Mouse (Mus musculus) C2C12 (cell line): ENCODE measurements around the gene Aldh9a1. TPM values are rescaled to one million over a fixed set of nuclear protein-coding genes. Genes with fewer than 3 reads are reported as not detected.

Source experiments
- H3K27me3 ChIP-seq: one replicate; pipeline ENCODE4 v1.6.1; 2011; ENCODE audit not compliant: control insufficient read depth, insufficient read depth, insufficient read length
- H3K36me3 ChIP-seq: one replicate; pipeline ENCODE4 v1.6.1; 2011; ENCODE audit not compliant: control insufficient read depth, insufficient read depth
- H3K4me3 ChIP-seq: one replicate; pipeline ENCODE4 v1.5.1; 2011; ENCODE audit warnings: mild to moderate bottlenecking, control low read depth; ENCODE audit not compliant: poor library complexity, insufficient read depth, severe bottlenecking
- H3K79me2 ChIP-seq: one replicate; pipeline ENCODE4 v1.6.1; 2011; ENCODE audit not compliant: control insufficient read depth, insufficient read depth
- H3K79me3 ChIP-seq: one replicate; pipeline ENCODE4 v1.6.1; 2011; ENCODE audit warnings: low read depth, control low read depth
- H3ac ChIP-seq: one replicate; pipeline ENCODE3; 2011; ENCODE audit warnings: low read depth; ENCODE audit not compliant: control insufficient read depth, insufficient read length
- CEBPB ChIP-seq: IDR thresholded peaks from one replicate; pipeline ENCODE4 v1.6.1; 2011; ENCODE audit warnings: low read depth, mild to moderate bottlenecking, control low read depth, moderate library complexity
- CTCF ChIP-seq: IDR thresholded peaks from one replicate; pipeline ENCODE4 v1.5.1; 2011; ENCODE audit not compliant: control insufficient read depth, insufficient read depth, insufficient read length
- FOSL1 ChIP-seq: IDR thresholded peaks from one replicate; pipeline ENCODE4 v1.8.0; 2011; ENCODE audit warnings: mild to moderate bottlenecking, low read length; ENCODE audit not compliant: poor library complexity, insufficient read depth, severe bottlenecking
- MAX ChIP-seq: IDR thresholded peaks from one replicate; pipeline ENCODE4 v1.6.1; 2011; ENCODE audit warnings: mild to moderate bottlenecking, control low read depth
- MYOD1 ChIP-seq: IDR thresholded peaks from one replicate; pipeline ENCODE4 v1.6.1; 2011; ENCODE audit warnings: low read depth; ENCODE audit not compliant: control insufficient read depth, insufficient read length
- MYOG ChIP-seq: IDR thresholded peaks from one replicate; pipeline ENCODE4 v1.6.1; 2011; ENCODE audit not compliant: control insufficient read depth, insufficient read length; ENCODE audit errors: extremely low read depth
- USF1 ChIP-seq: IDR thresholded peaks from one replicate; pipeline ENCODE4 v1.6.1; 2011; ENCODE audit warnings: low read depth, mild to moderate bottlenecking, control low read depth, moderate library complexity
- polyA plus RNA-seq: library from polyadenylated mRNA; unstranded; fragments of >200 nt; fragmentation: generic; extraction: Trizol; gene quantifications from one replicate; pipeline ENCODE4 v1.2.1, GENCODE M21; 2012; ENCODE audit warnings: missing spikeins

Gene Aldh9a1
- polyA plus RNA-seq, 1 experiment: 29.4 TPM

DNA sequence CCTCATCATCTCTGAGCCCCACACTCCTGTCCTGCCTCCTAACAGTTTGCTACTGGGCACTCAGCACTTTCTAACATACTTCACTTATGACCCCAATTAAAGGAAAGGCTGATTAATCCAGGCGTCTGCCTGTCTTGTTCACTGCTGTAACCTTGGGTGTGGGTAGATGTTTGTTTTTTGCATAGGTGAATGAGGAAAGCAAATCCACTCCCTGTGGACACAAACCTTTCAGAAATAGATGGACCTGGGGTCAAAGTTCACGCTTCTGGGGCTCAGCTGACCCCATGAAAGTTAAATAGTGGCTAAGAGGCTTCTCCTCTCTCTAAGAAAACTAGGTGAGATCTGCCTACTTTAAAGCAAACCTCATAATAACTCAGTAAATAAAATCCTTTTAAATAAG lies 25.2 kb downstream of the Aldh9a1 start:
- TF ChIP-seq MAX: no peak
- no peaks in the 10 kb centered on the region for H3K79me3 ChIP-seq

DNA sequence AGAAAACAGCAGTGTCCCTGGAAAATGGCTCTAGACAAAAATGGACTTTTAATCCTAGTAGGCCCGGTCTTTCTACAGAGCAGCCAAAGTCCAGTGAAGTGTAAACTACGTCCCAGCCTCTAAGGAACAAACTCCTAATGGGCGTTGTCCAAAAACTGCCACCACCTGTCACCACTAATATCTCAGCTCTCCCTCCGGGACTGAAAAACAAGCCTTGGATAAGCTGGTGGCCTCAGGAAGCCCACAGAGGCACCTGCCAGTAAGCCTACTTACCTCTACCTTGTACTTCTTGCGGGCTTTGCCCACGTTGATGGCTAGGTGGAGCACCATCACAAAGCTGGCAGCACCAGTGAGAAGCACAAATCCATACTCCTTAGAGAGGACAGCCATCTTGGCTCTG lies 28.2 kb downstream of the Aldh9a1 start:
- H3K79me3 ChIP-seq: no peaks in the 10 kb centered on the region
- no peak overlapping the region for H3ac ChIP-seq
- no peak for TF ChIP-seq CTCF
- TF ChIP-seq FOSL1: no peak
- TF ChIP-seq MYOG: no peak
- no peak for TF ChIP-seq USF1
- no peak for TF ChIP-seq CEBPB
- TF ChIP-seq MYOD1: no peak
- TF ChIP-seq MAX: no peak
- H3K4me3 ChIP-seq: no peak overlapping the region
- H3K36me3 ChIP-seq: peaks cover 34% of the 10 kb centered on the region
- H3K79me2 ChIP-seq: peaks cover 6% of the 10 kb centered on the region
- H3K27me3 ChIP-seq: no peaks in the 10 kb centered on the region

More for the DNA sequence above, 25.2 kb downstream of the Aldh9a1 start:
- no peaks in the 10 kb centered on the region for H3K79me2 ChIP-seq
- no peak overlapping the region for H3K4me3 ChIP-seq
- no peak overlapping the region for H3ac ChIP-seq
- H3K36me3 ChIP-seq: peaks cover 50% of the 10 kb centered on the region
- no peaks in the 10 kb centered on the region for H3K27me3 ChIP-seq

DNA sequence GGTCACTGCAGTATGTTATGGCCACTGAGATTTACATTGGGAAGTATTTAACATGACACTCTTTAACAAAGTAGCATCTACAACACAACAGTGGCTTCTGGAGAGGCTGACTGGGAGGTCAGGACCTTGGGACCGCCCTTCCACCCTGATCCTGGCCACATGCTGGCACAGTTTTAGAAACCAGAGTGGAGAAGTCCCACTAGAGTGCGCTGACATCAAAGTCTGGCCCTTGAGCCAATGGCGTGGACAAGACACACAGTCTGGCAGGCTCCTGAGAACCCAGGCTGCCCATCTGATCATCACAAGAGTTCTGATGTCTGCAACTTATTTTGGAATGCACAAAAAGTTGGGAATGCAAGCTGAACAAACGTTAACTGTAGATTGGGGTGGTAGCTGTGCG lies 30.0 kb downstream of the Aldh9a1 start:
- H3ac ChIP-seq: no peak overlapping the region
- H3K36me3 ChIP-seq: peaks cover 23% of the 10 kb centered on the region
- H3K4me3 ChIP-seq: no peak overlapping the region
- TF ChIP-seq MAX (no peak), USF1 (no peak), MYOG (no peak)
- no peaks in the 10 kb centered on the region for H3K27me3 ChIP-seq
- no peaks in the 10 kb centered on the region for H3K79me3 ChIP-seq
- H3K79me2 ChIP-seq: peaks cover 9% of the 10 kb centered on the region

DNA sequence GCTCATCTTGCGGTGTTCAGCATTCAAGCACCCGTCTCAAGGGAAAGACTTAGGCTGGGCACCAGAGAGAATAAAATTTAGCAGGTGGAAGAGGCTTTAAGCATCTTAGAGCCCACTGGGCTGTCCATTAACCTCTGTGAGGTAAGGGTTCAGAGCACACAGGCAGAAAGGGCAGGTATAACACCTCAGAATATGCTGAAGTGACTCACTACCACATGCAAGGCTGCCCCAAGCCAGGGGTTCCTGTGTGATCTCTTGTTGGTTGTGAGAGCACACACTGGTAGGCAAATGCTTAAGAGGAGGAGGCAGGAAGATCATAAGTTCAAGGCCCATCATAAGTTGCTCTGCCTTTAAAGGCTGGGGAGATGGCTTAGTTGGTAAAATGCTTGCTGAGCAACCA lies 30.4 kb downstream of the Aldh9a1 start:
- TF ChIP-seq MAX (no peak), CTCF (no peak), USF1 (no peak), CEBPB (no peak), FOSL1 (no peak), MYOD1 (no peak), MYOG (no peak)
- Histone ChIP-seq H3K36me3 (peaks cover 18% of the 10 kb centered on the region), H3K79me2 (peaks cover 14% of the 10 kb centered on the region), H3K27me3 (no peaks in the 10 kb centered on the region), H3K79me3 (no peaks in the 10 kb centered on the region), H3K4me3 (no peak overlapping the region), H3ac (no peak overlapping the region)

DNA sequence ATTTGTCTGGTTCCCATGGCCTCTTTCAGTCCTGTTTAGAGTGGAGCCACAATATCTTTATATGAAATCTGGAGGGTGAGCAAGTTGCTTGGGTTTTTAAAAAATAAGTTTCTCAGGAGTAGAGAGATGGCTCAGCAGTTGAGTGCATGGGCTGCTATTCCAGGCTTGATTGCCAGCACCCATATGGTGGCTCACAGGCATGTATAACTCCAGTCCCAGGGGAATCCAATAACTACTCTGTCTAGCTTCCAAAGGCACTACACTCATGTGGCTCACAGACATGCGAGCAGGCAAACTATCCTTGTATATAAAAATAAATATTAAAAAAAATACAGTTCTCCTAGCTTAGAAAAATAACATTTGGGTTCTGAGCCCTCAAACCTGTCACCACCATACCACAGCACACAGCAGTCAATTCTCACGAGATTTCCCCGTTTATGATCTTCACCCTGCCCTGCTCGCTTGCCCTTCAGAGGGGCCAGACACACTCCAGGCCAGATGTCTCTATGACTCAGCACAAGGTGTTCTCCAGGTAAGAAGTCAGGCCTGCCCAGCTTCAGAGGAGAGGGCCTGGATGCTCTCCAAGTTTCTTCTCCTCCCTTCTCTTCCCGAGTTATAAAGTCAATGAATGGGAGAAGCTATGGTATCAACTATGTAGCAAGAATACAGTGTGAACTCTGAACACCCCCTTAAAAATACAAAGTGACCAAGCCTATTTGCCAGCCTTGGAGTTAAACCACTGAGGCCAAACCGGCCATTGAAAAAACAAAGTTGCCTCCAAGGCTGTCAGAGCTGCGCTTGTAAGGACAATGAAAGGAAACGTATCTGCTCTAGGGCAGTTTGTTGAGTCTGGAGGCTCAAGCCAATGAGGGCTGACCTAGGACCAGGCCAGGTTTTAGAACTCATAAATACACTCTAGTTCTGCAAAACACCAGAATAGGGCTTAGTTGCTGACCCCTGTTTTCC lies 31.5 kb downstream of the Aldh9a1 start:
- H3ac ChIP-seq: no peak overlapping the region
- H3K79me2 ChIP-seq: peaks cover 15% of the 10 kb centered on the region
- no peak for TF ChIP-seq MYOD1
- no peak for TF ChIP-seq CTCF
- no peak for TF ChIP-seq CEBPB
- TF ChIP-seq FOSL1: no peak
- TF ChIP-seq MYOG: no peak
- TF ChIP-seq MAX: no peak
- TF ChIP-seq USF1: no peak

DNA sequence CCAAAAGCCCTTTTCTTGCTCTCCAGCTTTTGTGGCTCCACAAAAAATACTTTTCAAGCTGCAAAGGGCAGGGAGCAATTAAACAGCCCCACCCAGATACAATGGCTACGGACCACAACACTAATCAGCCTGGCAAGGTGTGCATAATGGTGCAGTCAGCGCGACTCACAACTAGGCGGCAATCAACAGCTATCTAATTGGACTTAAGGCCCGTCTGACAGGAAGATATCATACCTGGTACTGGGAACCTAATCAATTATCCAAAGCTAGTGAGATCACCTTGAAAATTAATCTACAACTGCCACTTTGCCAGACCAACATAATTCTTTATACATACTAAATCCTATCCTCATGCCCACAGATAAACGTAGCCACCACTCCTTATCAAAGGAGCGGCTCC lies 32.5 kb downstream of the Aldh9a1 start:
- Histone ChIP-seq H3K79me2 (peaks cover 15% of the 10 kb centered on the region), H3K4me3 (no peak overlapping the region), H3K79me3 (no peaks in the 10 kb centered on the region), H3ac (no peak overlapping the region), H3K36me3 (peaks cover 4% of the 10 kb centered on the region), H3K27me3 (no peaks in the 10 kb centered on the region)
- TF ChIP-seq CTCF (no peak), CEBPB (no peak), USF1 (no peak), MYOG (no peak), FOSL1 (no peak), MYOD1 (no peak), MAX (no peak)

More for the DNA sequence above, 31.5 kb downstream of the Aldh9a1 start:
- H3K79me3 ChIP-seq: no peaks in the 10 kb centered on the region
- peaks cover 12% of the 10 kb centered on the region for H3K36me3 ChIP-seq
- H3K27me3 ChIP-seq: no peaks in the 10 kb centered on the region
- H3K4me3 ChIP-seq: no peak overlapping the region

DNA sequence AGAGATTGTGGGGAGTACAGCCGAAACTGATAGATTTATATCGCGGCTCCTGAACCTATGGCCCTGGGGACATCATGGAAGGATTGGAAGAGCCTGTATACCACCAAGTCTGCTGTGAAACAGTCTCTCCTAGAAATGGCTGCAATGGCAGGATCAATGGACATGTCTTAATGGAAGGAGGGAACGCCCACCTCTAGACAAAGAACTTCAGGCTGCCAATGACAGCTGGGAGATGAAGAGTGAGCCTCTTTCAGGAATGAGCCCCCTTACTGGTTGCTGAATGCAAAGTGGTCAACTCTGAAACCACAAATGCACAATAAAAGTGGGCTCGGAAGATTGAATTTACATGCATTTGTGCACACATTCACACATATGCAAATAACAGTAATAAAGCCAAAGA lies 33.0 kb downstream of the Aldh9a1 start:
- H3K79me2 ChIP-seq: peaks cover 15% of the 10 kb centered on the region
- H3K27me3 ChIP-seq: no peaks in the 10 kb centered on the region
- H3K36me3 ChIP-seq: no peaks in the 10 kb centered on the region
- no peak for TF ChIP-seq MYOG
- TF ChIP-seq FOSL1: no peak
- no peak for TF ChIP-seq USF1
- TF ChIP-seq CEBPB: no peak
- TF ChIP-seq MYOD1: no peak
- H3K79me3 ChIP-seq: no peaks in the 10 kb centered on the region
- H3ac ChIP-seq: no peak overlapping the region
- no peak overlapping the region for H3K4me3 ChIP-seq
